Mouse (Mus musculus): ENCODE measurements around the gene Cmtm7. TPM values are rescaled to one million over a fixed set of nuclear protein-coding genes. Genes with fewer than 3 reads are reported as not detected.

The Cmtm7 gene
- polyA plus RNA-seq, 1 experiment from 2014 or later, result 111 TPM

DNA sequence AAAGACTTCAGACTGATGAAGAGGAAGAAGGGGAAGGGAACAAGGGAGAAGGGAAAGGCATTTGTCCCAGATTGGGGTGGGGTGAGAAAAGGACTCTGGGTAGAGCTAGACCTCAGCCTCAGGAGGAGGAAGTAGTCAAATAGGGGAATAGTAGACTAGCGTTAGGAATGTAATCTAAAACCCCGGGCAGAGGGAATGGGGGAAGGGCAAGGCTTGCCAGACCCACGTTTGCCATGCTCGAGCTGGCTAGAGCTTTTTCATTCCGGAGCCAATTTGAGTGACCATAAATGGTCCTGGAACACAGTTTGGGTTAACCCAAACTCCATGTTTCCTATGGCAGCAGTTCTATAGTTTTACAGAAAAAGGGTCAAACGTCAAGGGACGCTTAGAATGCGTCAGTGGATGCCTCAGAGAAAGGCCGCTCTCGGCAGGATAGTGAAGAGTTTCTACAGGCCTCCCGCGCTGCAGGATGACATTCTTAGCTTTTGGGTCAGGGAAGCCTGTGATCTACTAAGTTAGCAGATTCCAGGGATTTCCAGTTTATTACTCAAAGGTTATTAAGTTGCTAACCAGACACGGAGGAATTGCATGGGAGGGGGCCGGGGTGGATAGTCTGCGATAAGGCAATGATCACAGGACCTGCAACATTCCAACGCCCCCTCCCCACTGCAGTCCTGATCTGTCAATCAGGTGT, 3.9 kb upstream of the Cmtm7 start:
- Histone ChIP-seq H3K27me3 (ENCODE audit: insufficient read depth, low read length) (no peaks in the 10 kb centered on the region), H3K4me1 (ENCODE audit: insufficient read depth, low read length) (peaks cover 17% of the 10 kb centered on the region), H3K36me3 (ENCODE audit: insufficient read depth, low read length) (no peaks in the 10 kb centered on the region), H3K4me3 (ENCODE audit: low read length) (no peak overlapping the region), H3K4me2 (replicated peaks; ENCODE audit: low read depth, low read length) (peak overlapping the region; percentile 22; the same call in 1 of the 2 replicates), H3K9ac (replicated peaks; ENCODE audit: low read length) (no peak overlapping the region; the same call in 1 of the 2 replicates), H3K27ac (ENCODE audit: low read length) (peak overlapping the region; percentile 28; the same call in 1 of the 2 replicates), H3K9me3 (ENCODE audit: low read length) (no peaks in the 10 kb centered on the region)
- WGBS, result 13% methylated on average over 16 of the region's 16 CpGs
- no peak for ATAC-seq (ENCODE audit: low FRiP score, low TSS enrichment)

DNA sequence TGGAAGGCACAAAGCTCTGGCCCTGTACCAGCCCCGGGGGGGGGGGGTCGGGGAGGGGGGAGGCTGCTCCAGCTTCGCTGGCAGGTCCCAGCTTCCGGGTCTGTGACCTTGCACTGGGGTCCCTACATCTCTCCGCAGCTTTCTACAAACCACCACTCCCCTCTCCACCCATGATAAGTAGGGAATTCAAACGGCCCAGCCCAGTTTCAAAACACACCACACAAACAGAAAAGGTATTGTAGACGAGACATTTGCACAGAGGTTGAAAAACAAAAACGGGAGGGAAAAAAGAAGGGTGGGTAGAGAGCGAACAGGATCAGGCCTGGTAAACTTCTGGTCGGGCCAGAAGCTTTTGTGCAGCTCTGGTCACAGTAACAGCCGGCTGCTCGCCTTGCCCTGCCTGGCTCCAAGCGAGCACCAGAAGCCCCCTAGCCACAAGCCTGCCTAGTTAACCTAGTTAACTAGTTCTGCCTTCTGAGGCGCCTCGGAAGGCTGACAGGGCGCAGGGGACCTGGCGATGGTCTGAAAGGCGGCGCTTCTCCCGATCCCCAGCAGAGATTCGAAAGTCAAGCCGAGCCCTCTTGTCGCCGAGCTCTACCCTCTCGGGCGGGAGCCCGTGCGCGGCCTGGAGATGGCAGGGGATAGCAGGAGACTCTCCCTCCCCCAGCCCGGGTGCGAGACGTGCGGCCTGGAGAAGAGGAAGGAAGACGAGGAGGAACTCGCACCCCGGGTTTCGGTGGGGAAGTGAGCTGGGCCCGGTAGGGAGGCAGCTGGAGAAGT, 720 bp downstream of the Cmtm7 start:
- Histone ChIP-seq H3K9ac (replicated peaks; ENCODE audit: low read length) (peak overlapping the region; percentile 85), H3K27ac (ENCODE audit: low read length) (peak overlapping the region; percentile 71), H3K4me2 (replicated peaks; ENCODE audit: low read depth, low read length) (peak overlapping the region; percentile 93), H3K27me3 (ENCODE audit: insufficient read depth, low read length) (no peaks in the 10 kb centered on the region), H3K9me3 (ENCODE audit: low read length) (no peaks in the 10 kb centered on the region), H3K36me3 (ENCODE audit: insufficient read depth, low read length) (no peaks in the 10 kb centered on the region), H3K4me1 (ENCODE audit: insufficient read depth, low read length) (peaks cover 49% of the 10 kb centered on the region), H3K4me3 (ENCODE audit: low read length) (peak overlapping the region; percentile 70)
- WGBS, result under 1% methylated on average over 35 of the region's 38 CpGs
- peak; percentile 59 for ATAC-seq (ENCODE audit: low FRiP score, low TSS enrichment)

DNA sequence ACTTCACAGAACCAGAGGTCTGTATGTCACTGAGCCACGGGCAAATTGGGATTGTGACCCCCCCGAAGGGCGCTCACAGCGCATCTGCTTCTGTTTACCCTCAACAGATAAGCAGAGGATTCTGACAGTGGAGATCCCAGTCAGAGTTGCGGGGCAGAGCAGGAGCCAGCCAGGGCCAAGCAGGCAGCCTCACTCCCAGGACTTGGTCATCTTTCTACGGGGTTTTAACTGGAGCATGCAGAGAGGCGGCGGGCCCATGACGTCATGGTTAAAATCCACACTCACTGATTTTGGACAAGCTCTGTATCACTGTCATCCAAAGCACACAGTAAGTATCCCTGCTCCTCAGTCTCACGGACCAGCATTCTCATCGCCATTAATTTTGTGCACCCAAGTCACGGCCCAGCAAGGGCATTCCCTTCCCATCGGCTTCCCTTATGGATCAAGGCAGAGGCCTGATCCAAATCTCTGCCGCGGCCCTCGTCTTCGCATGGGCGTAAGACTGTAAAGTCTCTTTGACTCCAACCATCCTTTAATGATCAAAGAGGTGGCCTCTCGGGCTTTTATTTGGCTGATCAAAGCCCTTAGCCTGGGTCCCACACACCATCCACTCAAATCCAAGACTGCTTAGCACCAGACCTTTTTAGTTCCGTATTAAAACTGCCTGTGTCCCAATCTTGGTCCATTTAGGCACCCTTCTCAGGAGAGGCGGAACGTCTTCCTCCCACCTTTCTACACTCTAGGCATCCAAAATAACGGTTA, 1.5 kb downstream of the Cmtm7 start:
- H3K4me2 ChIP-seq (replicated peaks; ENCODE audit: low read depth, low read length), result peak overlapping the region; percentile 93
- WGBS, result 27% methylated on average over 23 of the region's 23 CpGs
- H3K36me3 ChIP-seq (ENCODE audit: insufficient read depth, low read length), result no peaks in the 10 kb centered on the region
- peak overlapping the region; percentile 85 for H3K9ac ChIP-seq (replicated peaks; ENCODE audit: low read length)
- peaks cover 49% of the 10 kb centered on the region for H3K4me1 ChIP-seq (ENCODE audit: insufficient read depth, low read length)
- H3K27me3 ChIP-seq (ENCODE audit: insufficient read depth, low read length), result no peaks in the 10 kb centered on the region
- ATAC-seq (ENCODE audit: low FRiP score, low TSS enrichment), result no peak
- peak overlapping the region; percentile 70 for H3K4me3 ChIP-seq (ENCODE audit: low read length)
- no peaks in the 10 kb centered on the region for H3K9me3 ChIP-seq (ENCODE audit: low read length)
- peak overlapping the region; percentile 71 for H3K27ac ChIP-seq (ENCODE audit: low read length)

DNA sequence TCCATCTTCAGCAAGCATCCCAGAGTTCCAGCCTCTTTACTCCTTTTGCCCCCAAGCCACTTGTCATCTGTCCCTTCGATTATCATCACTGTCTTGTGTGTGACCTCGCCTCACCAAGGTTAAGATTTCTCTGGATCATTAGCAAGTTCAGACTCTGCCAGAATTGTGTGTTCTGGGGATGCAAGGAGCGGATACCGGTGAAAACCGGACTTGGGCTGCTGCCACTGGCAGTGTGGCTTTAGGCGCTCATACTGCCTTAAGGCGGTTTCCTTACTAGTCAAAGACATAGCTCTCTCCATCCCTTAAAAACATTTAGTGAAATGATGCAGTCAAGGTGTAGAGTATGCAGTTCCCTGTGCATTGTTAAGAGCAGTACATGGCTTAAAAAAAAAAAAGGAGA, 2.8 kb downstream of the Cmtm7 start:
- 86% methylated on average over 7 of the region's 7 CpGs for WGBS
- ATAC-seq (ENCODE audit: low FRiP score, low TSS enrichment), result no peak
- H3K27ac ChIP-seq (ENCODE audit: low read length), result no peak overlapping the region
- no peaks in the 10 kb centered on the region for H3K9me3 ChIP-seq (ENCODE audit: low read length)
- no peak overlapping the region for H3K4me3 ChIP-seq (ENCODE audit: low read length)
- H3K27me3 ChIP-seq (ENCODE audit: insufficient read depth, low read length), result no peaks in the 10 kb centered on the region
- no peak overlapping the region for H3K4me2 ChIP-seq (replicated peaks; ENCODE audit: low read depth, low read length)
- H3K4me1 ChIP-seq (ENCODE audit: insufficient read depth, low read length), result peaks cover 53% of the 10 kb centered on the region
- no peak overlapping the region for H3K9ac ChIP-seq (replicated peaks; ENCODE audit: low read length)
- H3K36me3 ChIP-seq (ENCODE audit: insufficient read depth, low read length), result no peaks in the 10 kb centered on the region

DNA sequence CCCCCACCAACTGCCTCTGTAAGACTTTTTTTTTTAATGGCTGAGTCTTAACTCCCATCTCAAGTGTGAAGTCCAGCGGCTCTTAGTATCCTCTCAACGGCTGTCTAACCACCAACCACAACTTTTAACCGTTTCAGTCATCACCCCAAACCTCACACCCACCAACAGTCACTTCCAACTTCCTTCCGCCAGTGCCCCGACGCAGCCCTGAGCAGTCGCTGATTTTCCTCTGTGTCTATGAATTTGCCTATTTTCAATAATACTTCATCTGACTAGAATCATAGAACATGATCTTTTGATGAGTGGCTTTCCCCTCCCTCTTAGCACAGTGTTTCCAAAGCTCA, 3.6 kb downstream of the Cmtm7 start:
- no peak overlapping the region for H3K9ac ChIP-seq (replicated peaks; ENCODE audit: low read length)
- H3K9me3 ChIP-seq (ENCODE audit: low read length), result no peaks in the 10 kb centered on the region
- H3K4me1 ChIP-seq (ENCODE audit: insufficient read depth, low read length), result peaks cover 53% of the 10 kb centered on the region
- no peaks in the 10 kb centered on the region for H3K27me3 ChIP-seq (ENCODE audit: insufficient read depth, low read length)
- H3K4me2 ChIP-seq (replicated peaks; ENCODE audit: low read depth, low read length), result no peak overlapping the region
- H3K36me3 ChIP-seq (ENCODE audit: insufficient read depth, low read length), result no peaks in the 10 kb centered on the region
- ATAC-seq (ENCODE audit: low FRiP score, low TSS enrichment), result no peak
- no peak overlapping the region for H3K4me3 ChIP-seq (ENCODE audit: low read length)
- H3K27ac ChIP-seq (ENCODE audit: low read length), result no peak overlapping the region
- WGBS, result 67% methylated on average over 7 of the region's 7 CpGs

DNA sequence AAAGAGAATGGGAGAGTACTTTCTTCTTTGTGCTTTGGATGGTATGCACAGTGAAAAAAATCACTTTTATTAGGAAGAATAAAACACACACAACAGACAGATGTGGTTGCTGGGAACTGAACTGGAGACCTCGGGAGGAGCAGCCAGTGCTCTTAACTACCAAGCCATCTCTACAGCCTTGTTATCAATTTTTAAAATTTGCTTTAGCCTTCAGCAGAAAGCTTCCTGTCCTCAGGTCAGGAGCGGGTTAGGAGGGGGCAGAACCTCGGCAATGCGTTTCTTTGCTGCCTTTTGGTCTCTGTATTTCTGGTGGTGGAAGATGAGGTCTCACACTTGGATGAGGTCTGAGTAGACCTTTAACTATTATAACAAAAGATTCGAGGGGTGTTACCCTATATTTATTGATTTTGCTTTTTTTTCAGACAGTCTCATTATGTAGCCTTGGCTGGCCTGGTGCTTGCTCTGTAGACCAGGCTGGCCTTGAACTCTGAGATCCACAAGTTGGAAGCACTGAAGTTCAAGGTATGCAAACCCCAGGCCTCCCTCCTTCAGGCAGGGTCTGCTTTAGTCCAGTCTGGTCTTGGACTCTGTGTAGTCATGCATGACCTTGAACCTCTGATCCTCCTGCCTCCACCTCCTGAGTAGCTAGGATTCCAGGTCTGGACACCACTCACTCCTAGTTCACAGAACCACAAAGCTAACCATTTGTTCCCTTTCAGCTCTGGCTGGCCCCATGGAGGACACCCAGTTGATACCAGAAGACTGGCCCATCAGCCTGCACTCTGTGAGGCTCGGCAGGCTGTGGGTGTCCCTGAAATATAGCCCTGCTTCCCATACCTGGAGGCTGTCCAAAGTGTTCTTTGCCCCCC, 4.2 kb downstream of the Cmtm7 start:
- Histone ChIP-seq H3K27me3 (ENCODE audit: insufficient read depth, low read length) (no peaks in the 10 kb centered on the region), H3K4me2 (replicated peaks; ENCODE audit: low read depth, low read length) (no peak overlapping the region), H3K4me1 (ENCODE audit: insufficient read depth, low read length) (peaks cover 53% of the 10 kb centered on the region), H3K9ac (replicated peaks; ENCODE audit: low read length) (no peak overlapping the region), H3K9me3 (ENCODE audit: low read length) (peaks cover 2% of the 10 kb centered on the region; the same call in 1 of the 2 replicates), H3K4me3 (ENCODE audit: low read length) (no peak overlapping the region), H3K36me3 (ENCODE audit: insufficient read depth, low read length) (peaks cover 4% of the 10 kb centered on the region), H3K27ac (ENCODE audit: low read length) (0 out of 2 replicates have a peak overlapping the region, but pooled peaks have one; percentile 9)
- ATAC-seq (ENCODE audit: low FRiP score, low TSS enrichment), result no peak
- 64% methylated on average over 6 of the region's 6 CpGs for WGBS

DNA sequence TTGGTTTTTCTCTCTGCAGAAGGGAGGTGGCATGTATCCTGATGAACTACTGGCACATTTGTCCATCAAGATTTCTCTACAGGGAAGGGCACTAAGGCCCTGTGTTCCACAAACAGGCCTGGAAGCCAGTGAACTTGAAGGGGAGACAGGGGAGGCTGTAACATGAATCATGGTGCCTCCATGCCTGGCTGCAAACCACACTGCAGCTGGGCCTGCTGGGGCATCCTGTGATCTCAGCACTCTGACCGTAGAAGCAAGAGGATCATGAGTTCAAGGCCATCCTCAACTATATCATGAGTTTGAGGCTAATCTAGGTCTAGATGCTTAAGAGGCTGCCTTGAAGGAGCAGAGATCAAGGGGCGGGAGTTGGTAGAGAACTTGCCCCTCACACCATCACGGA, 5.3 kb downstream of the Cmtm7 start:
- Histone ChIP-seq H3K4me1 (ENCODE audit: insufficient read depth, low read length) (peaks cover 47% of the 10 kb centered on the region), H3K27me3 (ENCODE audit: insufficient read depth, low read length) (no peaks in the 10 kb centered on the region), H3K9me3 (ENCODE audit: low read length) (peaks cover 6% of the 10 kb centered on the region; the same call in 1 of the 2 replicates), H3K36me3 (ENCODE audit: insufficient read depth, low read length) (peaks cover 11% of the 10 kb centered on the region), H3K4me3 (ENCODE audit: low read length) (no peak overlapping the region), H3K4me2 (replicated peaks; ENCODE audit: low read depth, low read length) (no peak overlapping the region), H3K9ac (replicated peaks; ENCODE audit: low read length) (no peak overlapping the region), H3K27ac (ENCODE audit: low read length) (no peak overlapping the region)
- no peak for ATAC-seq (ENCODE audit: low FRiP score, low TSS enrichment)
- 71% methylated on average over 3 of the region's 3 CpGs for WGBS

DNA sequence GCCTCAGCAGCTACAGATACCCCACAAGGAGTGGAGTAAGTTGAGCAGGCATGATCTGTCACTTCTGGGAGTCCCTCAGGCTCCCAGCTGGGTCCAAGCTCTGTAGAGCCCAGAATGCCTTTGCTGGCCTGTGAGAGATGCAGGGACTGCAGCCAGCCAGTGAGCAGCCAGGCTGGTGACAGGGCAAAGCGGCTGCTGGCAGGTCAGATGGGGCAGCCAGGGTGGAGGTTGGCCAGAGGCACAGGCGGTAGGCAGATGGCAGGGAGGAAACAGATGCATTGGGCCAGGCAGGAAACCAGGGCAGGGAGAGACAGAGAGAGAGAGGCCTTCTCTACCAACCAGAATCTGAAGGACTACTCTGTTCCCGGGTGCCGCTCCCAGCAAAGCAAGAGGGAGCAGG, 6.4 kb downstream of the Cmtm7 start:
- Histone ChIP-seq H3K4me3 (ENCODE audit: low read length) (no peak overlapping the region), H3K27ac (ENCODE audit: low read length) (peak overlapping the region; percentile 73), H3K4me2 (replicated peaks; ENCODE audit: low read depth, low read length) (no peak overlapping the region), H3K9ac (replicated peaks; ENCODE audit: low read length) (peak overlapping the region; percentile 29; the same call in 1 of the 2 replicates), H3K36me3 (ENCODE audit: insufficient read depth, low read length) (peaks cover 11% of the 10 kb centered on the region), H3K27me3 (ENCODE audit: insufficient read depth, low read length) (no peaks in the 10 kb centered on the region), H3K9me3 (ENCODE audit: low read length) (peaks cover 6% of the 10 kb centered on the region; the same call in 1 of the 2 replicates), H3K4me1 (ENCODE audit: insufficient read depth, low read length) (peaks cover 42% of the 10 kb centered on the region)
- 54% methylated on average over 4 of the region's 4 CpGs for WGBS
- ATAC-seq (ENCODE audit: low FRiP score, low TSS enrichment), result 0 out of 2 replicates have a peak, but pooled peaks have one; percentile 12

DNA sequence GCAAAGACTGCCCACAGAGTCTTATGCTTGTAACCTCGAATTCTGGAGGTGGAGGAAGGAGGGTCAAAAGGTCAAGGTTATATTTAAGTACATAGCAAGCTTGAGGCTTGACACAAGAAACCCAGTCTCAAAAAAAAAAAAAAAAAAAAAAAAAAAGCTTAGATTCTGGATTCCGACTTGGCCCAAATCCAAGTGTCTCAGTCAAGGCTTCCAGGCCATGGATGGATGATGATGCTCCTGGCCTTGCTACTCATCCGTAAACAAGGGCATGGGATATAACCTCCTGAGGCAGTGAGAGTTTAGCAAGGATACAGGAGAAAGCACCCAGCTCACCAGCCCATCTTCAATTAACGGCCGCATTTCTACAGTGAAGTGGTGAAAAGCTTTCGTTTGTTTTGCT, 7.0 kb downstream of the Cmtm7 start:
- H3K27ac ChIP-seq (ENCODE audit: low read length), result peak overlapping the region; percentile 73
- H3K36me3 ChIP-seq (ENCODE audit: insufficient read depth, low read length), result peaks cover 11% of the 10 kb centered on the region
- no peak overlapping the region for H3K4me3 ChIP-seq (ENCODE audit: low read length)
- no peak overlapping the region for H3K9ac ChIP-seq (replicated peaks; ENCODE audit: low read length)
- H3K9me3 ChIP-seq (ENCODE audit: low read length), result peaks cover 6% of the 10 kb centered on the region; the same call in 1 of the 2 replicates
- no peak overlapping the region for H3K4me2 ChIP-seq (replicated peaks; ENCODE audit: low read depth, low read length)
- peaks cover 35% of the 10 kb centered on the region for H3K4me1 ChIP-seq (ENCODE audit: insufficient read depth, low read length)
- H3K27me3 ChIP-seq (ENCODE audit: insufficient read depth, low read length), result no peaks in the 10 kb centered on the region
- ATAC-seq (ENCODE audit: low FRiP score, low TSS enrichment), result no peak
- WGBS, result 48% methylated on average over 6 of the region's 6 CpGs

Measured in kidney, embryonic 16.5 days (tissue).